Mouse (Mus musculus): Measurements from ENCODE around the gene Cacna1b. TPM values are rescaled to one million over a fixed set of nuclear protein-coding genes. Genes with fewer than 3 reads are reported as not detected.

The Cacna1b gene
- polyA plus RNA-seq, 1 experiment from 2014 or later, result 1.7 TPM

DNA sequence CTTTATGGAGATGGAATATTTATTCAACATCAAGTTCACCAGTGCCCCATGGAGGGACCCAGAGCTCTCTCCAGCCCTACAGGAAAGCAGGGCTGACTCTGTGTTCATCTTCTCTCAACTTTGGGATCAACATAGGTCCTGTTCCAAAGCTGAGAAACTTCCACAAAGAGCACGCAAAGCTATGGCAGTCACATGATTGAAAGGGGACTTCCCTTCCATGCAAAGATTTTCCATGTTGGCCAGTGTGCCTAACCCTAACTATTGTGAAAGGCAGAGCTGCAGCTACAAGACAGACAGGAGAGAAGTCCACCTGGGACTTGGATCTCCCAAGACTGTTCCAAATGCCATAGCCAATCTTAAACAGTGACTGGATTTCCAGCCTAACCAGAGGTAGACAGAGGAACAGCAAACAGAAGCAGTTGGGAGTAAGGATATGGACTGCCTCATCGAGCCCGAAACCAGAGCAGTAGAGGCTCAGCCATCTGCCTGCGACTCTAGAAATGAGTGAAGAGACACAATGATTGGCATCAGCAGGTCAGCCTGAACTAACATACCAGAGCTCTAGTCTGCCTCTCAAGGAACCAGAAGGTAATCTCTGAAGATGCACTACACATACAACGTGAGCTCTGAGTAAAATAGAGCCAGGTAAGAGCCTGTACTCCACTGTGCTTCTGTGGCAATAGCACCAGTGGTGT, 116.4 kb downstream of the Cacna1b start:
- no peaks in the 10 kb centered on the region for H3K36me3 ChIP-seq (ENCODE audit: control insufficient read depth, insufficient read depth, low read length)
- no peaks in the 10 kb centered on the region for H3K4me1 ChIP-seq (ENCODE audit: control insufficient read depth, insufficient read depth, low read length)
- DNase-seq (ENCODE audit: low spot score, missing footprints), result no peak
- H3K4me2 ChIP-seq, result no peak overlapping the region
- 93% methylated on average over 5 of the region's 5 CpGs for WGBS
- no peak for ATAC-seq (ENCODE audit: low FRiP score)
- no peaks in the 10 kb centered on the region for H3K9me3 ChIP-seq (ENCODE audit: control insufficient read depth, low read length)
- no peak overlapping the region for H3K27ac ChIP-seq (ENCODE audit: low read depth, low read length)
- no peaks in the 10 kb centered on the region for H3K27me3 ChIP-seq (ENCODE audit: control insufficient read depth, insufficient read depth, low read length)
- H3K9ac ChIP-seq (ENCODE audit: low read length), result no peak overlapping the region
- no peak overlapping the region for H3K4me3 ChIP-seq (ENCODE audit: low read depth, low read length)

- 86% methylated on average over 7 of the region's 7 CpGs for WGBS
- DNase-seq (ENCODE audit: low spot score, missing footprints) (no peak), ATAC-seq (ENCODE audit: low FRiP score) (no peak)
- H3K9ac ChIP-seq (ENCODE audit: low read length), result no peak overlapping the region
- no peak overlapping the region for H3K27ac ChIP-seq (ENCODE audit: low read depth, low read length)
- H3K27me3 ChIP-seq (ENCODE audit: control insufficient read depth, insufficient read depth, low read length), result no peaks in the 10 kb centered on the region
- peaks cover 12% of the 10 kb centered on the region for H3K4me1 ChIP-seq (ENCODE audit: control insufficient read depth, insufficient read depth, low read length)
- no peaks in the 10 kb centered on the region for H3K9me3 ChIP-seq (ENCODE audit: control insufficient read depth, low read length)
- no peak overlapping the region for H3K4me2 ChIP-seq
- H3K36me3 ChIP-seq (ENCODE audit: control insufficient read depth, insufficient read depth, low read length), result no peaks in the 10 kb centered on the region
- H3K4me3 ChIP-seq (ENCODE audit: low read depth, low read length), result no peak overlapping the region
Measured at GRCm38 (mm10) chr2:24642834-24643233, 120.1 kb downstream of the Cacna1b start.

- H3K4me3 ChIP-seq (ENCODE audit: low read depth, low read length), result no peak overlapping the region
- ATAC-seq (ENCODE audit: low FRiP score), result peak; percentile 68
- WGBS, result 60% methylated on average over 14 of the region's 14 CpGs
- H3K9ac ChIP-seq (ENCODE audit: low read length), result no peak overlapping the region
- H3K27ac ChIP-seq (ENCODE audit: low read depth, low read length), result peak overlapping the region; percentile 30
- H3K4me1 ChIP-seq (ENCODE audit: control insufficient read depth, insufficient read depth, low read length), result peaks cover 18% of the 10 kb centered on the region
- H3K27me3 ChIP-seq (ENCODE audit: control insufficient read depth, insufficient read depth, low read length), result no peaks in the 10 kb centered on the region
- no peak overlapping the region for H3K4me2 ChIP-seq
- H3K36me3 ChIP-seq (ENCODE audit: control insufficient read depth, insufficient read depth, low read length), result no peaks in the 10 kb centered on the region
- peak; percentile 87 for DNase-seq (ENCODE audit: low spot score, missing footprints)
- no peaks in the 10 kb centered on the region for H3K9me3 ChIP-seq (ENCODE audit: control insufficient read depth, low read length)
Measured at GRCm38 (mm10) chr2:24638102-24638954, 124.6 kb downstream of the Cacna1b start.

GRCm38 (mm10) chr2:24633645-24634044, 129.3 kb downstream of the Cacna1b start:
- ATAC-seq (ENCODE audit: low FRiP score), result no peak
- Histone ChIP-seq H3K27me3 (ENCODE audit: control insufficient read depth, insufficient read depth, low read length) (no peaks in the 10 kb centered on the region), H3K4me3 (ENCODE audit: low read depth, low read length) (no peak overlapping the region), H3K36me3 (ENCODE audit: control insufficient read depth, insufficient read depth, low read length) (no peaks in the 10 kb centered on the region), H3K9ac (ENCODE audit: low read length) (no peak overlapping the region), H3K9me3 (ENCODE audit: control insufficient read depth, low read length) (no peaks in the 10 kb centered on the region), H3K4me2 (no peak overlapping the region), H3K4me1 (ENCODE audit: control insufficient read depth, insufficient read depth, low read length) (peaks cover 14% of the 10 kb centered on the region), H3K27ac (ENCODE audit: low read depth, low read length) (no peak overlapping the region)
- 87% methylated on average over 6 of the region's 6 CpGs for whole genome bisulfite sequencing
- no peak for DNase-seq (ENCODE audit: low spot score, missing footprints)

GRCm38 (mm10) chr2:24617141-24617540, 145.8 kb downstream of the Cacna1b start:
- no peak for ATAC-seq (ENCODE audit: low FRiP score)
- no peaks in the 10 kb centered on the region for H3K27me3 ChIP-seq (ENCODE audit: control insufficient read depth, insufficient read depth, low read length)

DNA sequence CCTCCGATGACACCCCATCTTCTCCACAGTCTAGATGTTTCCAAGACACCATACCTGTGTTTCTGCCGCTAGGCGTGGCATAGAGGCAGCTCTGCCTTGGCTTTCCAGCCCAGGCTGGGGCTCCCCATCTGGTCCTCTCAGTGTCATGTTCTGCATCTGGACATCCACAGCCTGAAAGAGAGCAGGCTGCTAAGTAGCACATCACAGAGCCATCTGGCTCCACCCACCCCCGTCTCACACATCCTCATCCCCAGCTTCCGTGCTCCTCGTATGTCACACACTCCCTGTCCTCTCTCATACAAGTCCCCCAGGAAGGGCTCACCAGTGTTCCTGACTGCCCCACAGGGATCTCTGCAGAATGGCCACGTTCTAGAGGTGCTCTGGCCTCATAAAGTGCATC, 153.2 kb downstream of the Cacna1b start:
- ATAC-seq (ENCODE audit: low FRiP score) (no peak), DNase-seq (ENCODE audit: low spot score, missing footprints) (no peak)
- H3K4me2 ChIP-seq, result no peak overlapping the region
- no peak overlapping the region for H3K4me3 ChIP-seq (ENCODE audit: low read depth, low read length)
- H3K4me1 ChIP-seq (ENCODE audit: control insufficient read depth, insufficient read depth, low read length), result peaks cover 3% of the 10 kb centered on the region; the same call in 1 of the 2 replicates
- no peaks in the 10 kb centered on the region for H3K36me3 ChIP-seq (ENCODE audit: control insufficient read depth, insufficient read depth, low read length)
- H3K27ac ChIP-seq (ENCODE audit: low read depth, low read length), result no peak overlapping the region
- 82% methylated on average over 7 of the region's 7 CpGs for WGBS
- no peaks in the 10 kb centered on the region for H3K27me3 ChIP-seq (ENCODE audit: control insufficient read depth, insufficient read depth, low read length)
- no peak overlapping the region for H3K9ac ChIP-seq (ENCODE audit: low read length)
- no peaks in the 10 kb centered on the region for H3K9me3 ChIP-seq (ENCODE audit: control insufficient read depth, low read length)

More at GRCm38 (mm10) chr2:24617141-24617540, 145.8 kb downstream of the Cacna1b start:
- H3K27ac ChIP-seq (ENCODE audit: low read depth, low read length), result no peak overlapping the region
- WGBS, result 80% methylated on average over 4 of the region's 4 CpGs
- H3K9ac ChIP-seq (ENCODE audit: low read length), result no peak overlapping the region
- no peaks in the 10 kb centered on the region for H3K9me3 ChIP-seq (ENCODE audit: control insufficient read depth, low read length)
- DNase-seq (ENCODE audit: low spot score, missing footprints), result no peak
- no peak overlapping the region for H3K4me2 ChIP-seq
- H3K4me3 ChIP-seq (ENCODE audit: low read depth, low read length), result no peak overlapping the region
- no peaks in the 10 kb centered on the region for H3K36me3 ChIP-seq (ENCODE audit: control insufficient read depth, insufficient read depth, low read length)
- no peaks in the 10 kb centered on the region for H3K4me1 ChIP-seq (ENCODE audit: control insufficient read depth, insufficient read depth, low read length)

- H3K4me3 ChIP-seq (ENCODE audit: low read depth, low read length), result no peak overlapping the region
- no peaks in the 10 kb centered on the region for H3K36me3 ChIP-seq (ENCODE audit: control insufficient read depth, insufficient read depth, low read length)
- no peak overlapping the region for H3K4me2 ChIP-seq
- ATAC-seq (ENCODE audit: low FRiP score) (no peak), DNase-seq (ENCODE audit: low spot score, missing footprints) (no peak)
- WGBS, result 47% methylated on average over 7 of the region's 7 CpGs
- no peak overlapping the region for H3K9ac ChIP-seq (ENCODE audit: low read length)
- H3K4me1 ChIP-seq (ENCODE audit: control insufficient read depth, insufficient read depth, low read length), result peaks cover 3% of the 10 kb centered on the region; the same call in 1 of the 2 replicates
- no peak overlapping the region for H3K27ac ChIP-seq (ENCODE audit: low read depth, low read length)
- no peaks in the 10 kb centered on the region for H3K9me3 ChIP-seq (ENCODE audit: control insufficient read depth, low read length)
- H3K27me3 ChIP-seq (ENCODE audit: control insufficient read depth, insufficient read depth, low read length), result no peaks in the 10 kb centered on the region
Measured at GRCm38 (mm10) chr2:24608765-24609138, 154.2 kb downstream of the Cacna1b start.

DNA sequence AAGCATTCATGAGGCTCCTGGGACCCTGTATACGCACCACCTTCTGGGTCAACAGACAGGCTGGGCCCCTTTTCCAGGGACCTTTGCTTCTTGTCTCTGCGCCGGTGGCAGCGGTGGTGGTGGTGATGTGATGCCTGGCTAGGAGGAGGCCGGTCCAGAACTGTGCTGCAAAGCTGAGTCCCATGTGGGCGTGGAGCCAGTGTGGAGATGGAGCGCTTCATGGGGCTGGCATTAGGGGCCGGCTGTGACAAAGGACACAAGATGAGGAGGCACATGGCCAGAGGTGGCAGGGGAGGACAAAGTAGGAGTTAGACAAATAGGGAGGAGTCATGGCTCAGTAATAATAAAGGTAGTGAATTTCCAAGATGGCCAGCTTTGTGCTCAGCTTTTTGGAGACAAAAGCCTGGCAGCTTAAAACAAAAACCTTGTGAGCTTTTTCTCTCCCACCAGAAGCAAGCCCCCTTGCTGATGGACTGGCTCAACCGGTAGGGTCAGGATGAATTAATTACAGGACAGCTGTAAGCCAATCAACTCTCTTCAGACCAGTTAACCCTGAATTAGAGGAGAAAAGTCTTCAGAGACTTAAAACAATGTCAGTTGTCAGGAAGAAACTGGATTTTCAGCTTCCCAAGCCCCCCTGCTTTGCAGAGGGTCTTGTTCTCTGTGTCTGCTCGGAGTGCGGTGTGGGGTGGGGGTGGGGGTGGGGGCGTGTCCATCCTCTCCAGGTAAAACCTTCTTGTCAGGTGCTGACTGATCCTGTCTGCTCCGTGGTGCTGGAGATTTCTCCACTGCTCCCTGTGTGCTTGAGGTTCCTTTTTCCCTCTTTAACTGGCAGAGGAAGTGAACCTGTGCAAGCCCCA, 154.8 kb downstream of the Cacna1b start:
- Histone ChIP-seq H3K9ac (ENCODE audit: low read length) (no peak overlapping the region), H3K4me3 (ENCODE audit: low read depth, low read length) (no peak overlapping the region), H3K36me3 (ENCODE audit: control insufficient read depth, insufficient read depth, low read length) (no peaks in the 10 kb centered on the region), H3K27me3 (ENCODE audit: control insufficient read depth, insufficient read depth, low read length) (no peaks in the 10 kb centered on the region), H3K9me3 (ENCODE audit: control insufficient read depth, low read length) (no peaks in the 10 kb centered on the region), H3K4me1 (ENCODE audit: control insufficient read depth, insufficient read depth, low read length) (peaks cover 3% of the 10 kb centered on the region; the same call in 1 of the 2 replicates), H3K27ac (ENCODE audit: low read depth, low read length) (no peak overlapping the region), H3K4me2 (no peak overlapping the region)
- WGBS, result 22% methylated on average over 13 of the region's 13 CpGs
- DNase-seq (ENCODE audit: low spot score, missing footprints) (no peak), ATAC-seq (ENCODE audit: low FRiP score) (peak; percentile 61; the same call in 1 of the 2 replicates)
